Mouse (Mus musculus) embryonic facial prominence, embryonic 11.5 days (tissue): Measurements from ENCODE around the gene Nphs1. TPM values are rescaled to one million over a fixed set of nuclear protein-coding genes. Genes with fewer than 3 reads are reported as not detected.

Source experiments
- ATAC-seq: fragments of 200-750 bp; cut with Nextera tagmentation; replicated peaks from 2 replicates; pipeline ENCODE4 v1.8.0; 2017; ENCODE audit warnings: low read depth; ENCODE audit not compliant: insufficient number of reproducible peaks, low FRiP score, low TSS enrichment
- DNase-seq: peaks from one replicate; pipeline ENCODE4 v3.0.0-alpha.2; 2015; ENCODE audit warnings: low spot score
- H3K27ac ChIP-seq: fragments of 300-500 bp; sonication (generic); replicated peaks from 2 replicates; pipeline ENCODE4 v1.5.1; 2014; ENCODE audit warnings: mild to moderate bottlenecking, low read depth, low read length, control low read depth
- H3K27me3 ChIP-seq: fragments of 300-500 bp; sonication (generic); 2 replicates; pipeline ENCODE4 v1.6.1; 2014; ENCODE audit warnings: mild to moderate bottlenecking, low read length, moderate library complexity, mixed read lengths; ENCODE audit not compliant: control insufficient read depth, insufficient read depth
- H3K36me3 ChIP-seq: fragments of 300-500 bp; sonication (generic); replicated peaks from 2 replicates; pipeline ENCODE4 v1.6.1; 2014; ENCODE audit warnings: low read depth, mild to moderate bottlenecking, low read length, moderate library complexity, mixed read lengths; ENCODE audit not compliant: control insufficient read depth, insufficient read depth
- H3K4me1 ChIP-seq: fragments of 300-500 bp; sonication (generic); 2 replicates; pipeline ENCODE4 v1.6.1; 2014; ENCODE audit warnings: low read length, mixed read lengths; ENCODE audit not compliant: control insufficient read depth, insufficient read depth
- H3K4me2 ChIP-seq: fragments of 300-500 bp; sonication (generic); 2 replicates; pipeline ENCODE4 v1.6.1; 2014; ENCODE audit warnings: low read depth, mild to moderate bottlenecking, control low read depth, low read length, moderate library complexity
- H3K4me3 ChIP-seq: fragments of 300-500 bp; sonication (generic); 2 replicates; pipeline ENCODE4 v1.5.1; 2014; ENCODE audit warnings: low read depth, low read length, control low read depth
- H3K9ac ChIP-seq: fragments of 300-500 bp; sonication (generic); replicated peaks from 2 replicates; pipeline ENCODE4 v1.6.1; 2014; ENCODE audit warnings: mild to moderate bottlenecking, control low read depth, low read length
- H3K9me3 ChIP-seq: fragments of 300-500 bp; sonication (generic); replicated peaks from 2 replicates; pipeline ENCODE4 v1.6.1; 2016; ENCODE audit warnings: mild to moderate bottlenecking, low read length, inconsistent platforms, mixed read lengths; ENCODE audit not compliant: control insufficient read depth
- WGBS: fragments of 180-500 bp; shearing (Covaris S2); extraction: QIAGEN DNeasy Blood & Tissue Kit; methylation state at CpG from one replicate; pipeline ENCODE4 v1.1.7; 2014; 5-methylcytosine and 5-hydroxymethylcytosine counted together
- polyA plus RNA-seq: library from polyadenylated mRNA; unstranded; fragments of >200 nt; fragmentation: Nextera tagmentation; extraction: Ambion mirVana; gene quantifications from 2 replicates; pipeline ENCODE4 v1.2.1, GENCODE M21; 2014

Gene Nphs1
- polyA plus RNA-seq, result 0.36 TPM in 1 of 2 replicates, not detected in the other

- no peaks in the 10 kb centered on the region; the same call in 1 of the 2 replicates for H3K4me1 ChIP-seq
Measured at GRCm38 (mm10) chr7:30457629-30458330, at the start of gene Nphs1, which contains the start of gene Kirrel2. Gene Nphs1, plus strand, starts transcription at chr7:30458315. Gene Kirrel2, minus strand, starts transcription at chr7:30457690.

GRCm38 (mm10) chr7:30408639-30409038, 49.5 kb upstream of the Nphs1 start:
- Histone ChIP-seq H3K9ac (no peak overlapping the region), H3K4me2 (no peak overlapping the region), H3K9me3 (no peaks in the 10 kb centered on the region), H3K4me1 (no peaks in the 10 kb centered on the region), H3K27me3 (no peaks in the 10 kb centered on the region), H3K4me3 (no peak overlapping the region), H3K36me3 (no peaks in the 10 kb centered on the region), H3K27ac (no peak overlapping the region)
- ATAC-seq (no peak), DNase-seq (no peak)
- WGBS, result 77% methylated on average over 3 of the region's 3 CpGs

More at GRCm38 (mm10) chr7:30457629-30458330, at the start of gene Nphs1, which contains the start of gene Kirrel2:
- Histone ChIP-seq H3K36me3 (no peaks in the 10 kb centered on the region), H3K9ac (no peak within 1 kb of the TSS), H3K9me3 (no peaks in the 10 kb centered on the region), H3K27me3 (peaks cover 87% of the 10 kb centered on the region), H3K27ac (no peak within 1 kb of the TSS), H3K4me3 (no peak within 1 kb of the TSS), H3K4me2 (peak within 1 kb of the TSS; percentile 28)
- 4% methylated on average over 16 of the region's 16 CpGs for WGBS
- ATAC-seq, result peak; percentile 83
- DNase-seq, result peak; percentile 40

- 74% methylated on average over 2 of the region's 2 CpGs for WGBS
- ATAC-seq (no peak), DNase-seq (no peak)
- Histone ChIP-seq H3K4me1 (no peaks in the 10 kb centered on the region), H3K27me3 (no peaks in the 10 kb centered on the region), H3K9ac (no peak overlapping the region), H3K36me3 (no peaks in the 10 kb centered on the region), H3K27ac (no peak overlapping the region), H3K9me3 (no peaks in the 10 kb centered on the region), H3K4me2 (no peak overlapping the region), H3K4me3 (no peak overlapping the region)
Measured at GRCm38 (mm10) chr7:30409789-30410188, 48.3 kb upstream of the Nphs1 start.

GRCm38 (mm10) chr7:30411023-30411422, 47.1 kb upstream of the Nphs1 start:
- DNase-seq (no peak), ATAC-seq (no peak)
- Histone ChIP-seq H3K4me3 (no peak overlapping the region), H3K9ac (no peak overlapping the region), H3K4me1 (no peaks in the 10 kb centered on the region), H3K9me3 (no peaks in the 10 kb centered on the region), H3K36me3 (no peaks in the 10 kb centered on the region), H3K4me2 (no peak overlapping the region), H3K27me3 (no peaks in the 10 kb centered on the region), H3K27ac (no peak overlapping the region)
- WGBS, result 74% methylated on average over 3 of the region's 3 CpGs

- WGBS, result 59% methylated on average over 4 of the region's 4 CpGs
- no peaks in the 10 kb centered on the region for H3K9me3 ChIP-seq
Measured at GRCm38 (mm10) chr7:30412735-30413147, 45.4 kb upstream of the Nphs1 start.

GRCm38 (mm10) chr7:30413596-30413995, 44.5 kb upstream of the Nphs1 start, which contains the start of gene Tyrobp:
Gene Tyrobp, plus strand, starts transcription at chr7:30413760.
- DNase-seq, result no peak
- Histone ChIP-seq H3K4me3 (no peak within 1 kb of the TSS), H3K9me3 (no peaks in the 10 kb centered on the region), H3K4me2 (no peak within 1 kb of the TSS), H3K36me3 (no peaks in the 10 kb centered on the region), H3K4me1 (no peaks in the 10 kb centered on the region), H3K27me3 (no peaks in the 10 kb centered on the region), H3K27ac (no peak within 1 kb of the TSS), H3K9ac (no peak within 1 kb of the TSS)
- WGBS, result 65% methylated on average over 5 of the region's 5 CpGs
- ATAC-seq, result no peak

More at GRCm38 (mm10) chr7:30412735-30413147, 45.4 kb upstream of the Nphs1 start:
- DNase-seq, result no peak
- no peak overlapping the region for H3K27ac ChIP-seq
- H3K9ac ChIP-seq, result no peak overlapping the region
- no peak overlapping the region for H3K4me3 ChIP-seq
- H3K4me2 ChIP-seq, result no peak overlapping the region
- H3K27me3 ChIP-seq, result no peaks in the 10 kb centered on the region
- H3K36me3 ChIP-seq, result no peaks in the 10 kb centered on the region
- no peak for ATAC-seq
- H3K4me1 ChIP-seq, result no peaks in the 10 kb centered on the region

- no peak overlapping the region for H3K27ac ChIP-seq
- no peaks in the 10 kb centered on the region for H3K9me3 ChIP-seq
- ATAC-seq, result no peak
- peaks cover 3% of the 10 kb centered on the region; the same call in 1 of the 2 replicates for H3K27me3 ChIP-seq
- peaks cover 3% of the 10 kb centered on the region; the same call in 1 of the 2 replicates for H3K4me1 ChIP-seq
- DNase-seq, result no peak
- no peaks in the 10 kb centered on the region for H3K36me3 ChIP-seq
- no peak overlapping the region for H3K9ac ChIP-seq
- WGBS, result 79% methylated on average over 9 of the region's 9 CpGs
- H3K4me3 ChIP-seq, result no peak overlapping the region
- H3K4me2 ChIP-seq, result no peak overlapping the region
Measured at GRCm38 (mm10) chr7:30417856-30418255, 40.3 kb upstream of the Nphs1 start.
